Mouse (Mus musculus): ENCODE results near the gene Sdk1. TPM values are rescaled to one million over a fixed set of nuclear protein-coding genes. Genes with fewer than 3 reads are reported as not detected.

The Sdk1 gene
- polyA plus RNA-seq, 1 experiment from 2014 or later: 1.9 TPM

- no peaks in the 10 kb centered on the region for H3K27me3 ChIP-seq
- ATAC-seq (ENCODE audit: insufficient number of reproducible peaks, low FRiP score, low TSS enrichment, low read depth): no peak
- no peaks in the 10 kb centered on the region for H3K36me3 ChIP-seq
- no peak overlapping the region for H3K4me2 ChIP-seq
- WGBS: 84% methylated on average over 3 of the region's 3 CpGs
- H3K4me3 ChIP-seq: no peak overlapping the region
- H3K4me1 ChIP-seq: no peaks in the 10 kb centered on the region
- no peak overlapping the region for H3K9ac ChIP-seq
- no peak overlapping the region for H3K27ac ChIP-seq
- H3K9me3 ChIP-seq: no peaks in the 10 kb centered on the region
These were observed 752.9 kb downstream of the Sdk1 start for GRCm38 (mm10) chr5:141994192-141994591.

GRCm38 (mm10) chr5:142000247-142000646 is 759.0 kb downstream of the Sdk1 start:
- no peak for ATAC-seq (ENCODE audit: insufficient number of reproducible peaks, low FRiP score, low TSS enrichment, low read depth)
- 92% methylated on average over 1 of the region's 1 CpGs for WGBS

GRCm38 (mm10) chr5:142001131-142001530 is 759.8 kb downstream of the Sdk1 start:
- no peaks in the 10 kb centered on the region for H3K36me3 ChIP-seq
- H3K9me3 ChIP-seq: no peaks in the 10 kb centered on the region
- H3K4me3 ChIP-seq: no peak overlapping the region
- no peak overlapping the region for H3K9ac ChIP-seq
- WGBS: 64% methylated on average over 6 of the region's 6 CpGs
- no peak overlapping the region for H3K4me2 ChIP-seq
- no peak overlapping the region for H3K27ac ChIP-seq
- H3K27me3 ChIP-seq: no peaks in the 10 kb centered on the region
- H3K4me1 ChIP-seq: 0 out of 2 replicates have a peak, but pooled peaks cover 3% of the 10 kb centered on the region
- ATAC-seq (ENCODE audit: insufficient number of reproducible peaks, low FRiP score, low TSS enrichment, low read depth): no peak

More at GRCm38 (mm10) chr5:142000247-142000646, 759.0 kb downstream of the Sdk1 start:
- H3K4me1 ChIP-seq: 0 out of 2 replicates have a peak, but pooled peaks cover 3% of the 10 kb centered on the region
- no peaks in the 10 kb centered on the region for H3K36me3 ChIP-seq
- H3K27me3 ChIP-seq: no peaks in the 10 kb centered on the region
- no peak overlapping the region for H3K9ac ChIP-seq
- H3K4me3 ChIP-seq: no peak overlapping the region
- H3K9me3 ChIP-seq: no peaks in the 10 kb centered on the region
- H3K4me2 ChIP-seq: no peak overlapping the region
- H3K27ac ChIP-seq: no peak overlapping the region

- no peak overlapping the region for H3K9ac ChIP-seq
- H3K27ac ChIP-seq: no peak overlapping the region
- no peak for ATAC-seq (ENCODE audit: insufficient number of reproducible peaks, low FRiP score, low TSS enrichment, low read depth)
- H3K36me3 ChIP-seq: no peaks in the 10 kb centered on the region
- no peak overlapping the region for H3K4me2 ChIP-seq
- H3K4me1 ChIP-seq: 0 out of 2 replicates have a peak, but pooled peaks cover 3% of the 10 kb centered on the region
- no peak overlapping the region for H3K4me3 ChIP-seq
- H3K9me3 ChIP-seq: no peaks in the 10 kb centered on the region
- WGBS: 65% methylated on average over 3 of the region's 3 CpGs
- no peaks in the 10 kb centered on the region for H3K27me3 ChIP-seq
These were observed 760.7 kb downstream of the Sdk1 start for GRCm38 (mm10) chr5:142001973-142002372.

GRCm38 (mm10) chr5:142010189-142010588 is 768.9 kb downstream of the Sdk1 start:
- Histone ChIP-seq H3K4me3 (no peak overlapping the region), H3K9me3 (no peaks in the 10 kb centered on the region), H3K9ac (no peak overlapping the region), H3K4me1 (peaks cover 5% of the 10 kb centered on the region; the same call in 1 of the 2 replicates), H3K4me2 (no peak overlapping the region), H3K36me3 (no peaks in the 10 kb centered on the region), H3K27me3 (no peaks in the 10 kb centered on the region), H3K27ac (no peak overlapping the region)
- ATAC-seq (ENCODE audit: insufficient number of reproducible peaks, low FRiP score, low TSS enrichment, low read depth): no peak
- WGBS: 22% methylated on average over 3 of the region's 3 CpGs

- H3K4me1 ChIP-seq: no peaks in the 10 kb centered on the region
- no peaks in the 10 kb centered on the region for H3K9me3 ChIP-seq
- H3K4me3 ChIP-seq: no peak overlapping the region
- no peak overlapping the region for H3K27ac ChIP-seq
- H3K36me3 ChIP-seq: no peaks in the 10 kb centered on the region
- no peak for ATAC-seq (ENCODE audit: insufficient number of reproducible peaks, low FRiP score, low TSS enrichment, low read depth)
- no peaks in the 10 kb centered on the region for H3K27me3 ChIP-seq
- 86% methylated on average over 7 of the region's 7 CpGs for WGBS
- no peak overlapping the region for H3K9ac ChIP-seq
- H3K4me2 ChIP-seq: no peak overlapping the region
These were observed 775.7 kb downstream of the Sdk1 start for GRCm38 (mm10) chr5:142017001-142017400.

- 55% methylated on average over 4 of the region's 4 CpGs for WGBS
- no peak for ATAC-seq (ENCODE audit: insufficient number of reproducible peaks, low FRiP score, low TSS enrichment, low read depth)
- Histone ChIP-seq H3K9ac (no peak overlapping the region), H3K4me3 (no peak overlapping the region), H3K27ac (no peak overlapping the region), H3K4me2 (no peak overlapping the region), H3K27me3 (no peaks in the 10 kb centered on the region), H3K4me1 (peaks cover 10% of the 10 kb centered on the region), H3K36me3 (no peaks in the 10 kb centered on the region), H3K9me3 (no peaks in the 10 kb centered on the region)
These were observed 781.7 kb downstream of the Sdk1 start for GRCm38 (mm10) chr5:142022877-142023580.

- WGBS: 17% methylated on average over 12 of the region's 12 CpGs
- Histone ChIP-seq H3K27ac (no peak overlapping the region), H3K27me3 (no peaks in the 10 kb centered on the region), H3K4me1 (peaks cover 10% of the 10 kb centered on the region), H3K36me3 (no peaks in the 10 kb centered on the region), H3K4me3 (no peak overlapping the region), H3K4me2 (no peak overlapping the region), H3K9me3 (no peaks in the 10 kb centered on the region), H3K9ac (no peak overlapping the region)
- no peak for ATAC-seq (ENCODE audit: insufficient number of reproducible peaks, low FRiP score, low TSS enrichment, low read depth)
These were observed 783.2 kb downstream of the Sdk1 start for GRCm38 (mm10) chr5:142024448-142024847.

- Histone ChIP-seq H3K4me1 (peaks cover 8% of the 10 kb centered on the region), H3K27ac (no peak overlapping the region), H3K36me3 (no peaks in the 10 kb centered on the region), H3K27me3 (no peaks in the 10 kb centered on the region), H3K9ac (no peak overlapping the region), H3K4me3 (no peak overlapping the region), H3K4me2 (no peak overlapping the region), H3K9me3 (no peaks in the 10 kb centered on the region)
- no peak for ATAC-seq (ENCODE audit: insufficient number of reproducible peaks, low FRiP score, low TSS enrichment, low read depth)
- WGBS: 85% methylated on average over 9 of the region's 9 CpGs
These were observed 795.2 kb downstream of the Sdk1 start for GRCm38 (mm10) chr5:142036536-142036935.

- 85% methylated on average over 6 of the region's 6 CpGs for WGBS
- no peak overlapping the region for H3K27ac ChIP-seq
- no peak for ATAC-seq (ENCODE audit: insufficient number of reproducible peaks, low FRiP score, low TSS enrichment, low read depth)
- H3K4me2 ChIP-seq: no peak overlapping the region
- H3K27me3 ChIP-seq: no peaks in the 10 kb centered on the region
- H3K9me3 ChIP-seq: no peaks in the 10 kb centered on the region
- H3K4me1 ChIP-seq: peaks cover 11% of the 10 kb centered on the region
- H3K9ac ChIP-seq: no peak overlapping the region
- no peak overlapping the region for H3K4me3 ChIP-seq
- H3K36me3 ChIP-seq: no peaks in the 10 kb centered on the region
These were observed 797.9 kb downstream of the Sdk1 start for GRCm38 (mm10) chr5:142039236-142039635.

- no peak overlapping the region for H3K27ac ChIP-seq
- H3K36me3 ChIP-seq: no peaks in the 10 kb centered on the region
These were observed 798.7 kb downstream of the Sdk1 start for GRCm38 (mm10) chr5:142039891-142040530.

GRCm38 (mm10) chr5:142041226-142041802 is 800.0 kb downstream of the Sdk1 start:
- no peaks in the 10 kb centered on the region for H3K36me3 ChIP-seq
- H3K9me3 ChIP-seq: no peaks in the 10 kb centered on the region
- no peak overlapping the region for H3K27ac ChIP-seq
- no peak overlapping the region for H3K9ac ChIP-seq
- H3K4me2 ChIP-seq: no peak overlapping the region
- H3K27me3 ChIP-seq: no peaks in the 10 kb centered on the region
- ATAC-seq (ENCODE audit: insufficient number of reproducible peaks, low FRiP score, low TSS enrichment, low read depth): no peak
- whole genome bisulfite sequencing: 34% methylated on average over 8 of the region's 8 CpGs
- H3K4me1 ChIP-seq: peaks cover 11% of the 10 kb centered on the region
- no peak overlapping the region for H3K4me3 ChIP-seq

More at GRCm38 (mm10) chr5:142039891-142040530, 798.7 kb downstream of the Sdk1 start:
- Histone ChIP-seq H3K27me3 (no peaks in the 10 kb centered on the region), H3K9ac (no peak overlapping the region), H3K4me3 (no peak overlapping the region), H3K9me3 (no peaks in the 10 kb centered on the region), H3K4me2 (no peak overlapping the region), H3K4me1 (peaks cover 11% of the 10 kb centered on the region)
- no peak for ATAC-seq (ENCODE audit: insufficient number of reproducible peaks, low FRiP score, low TSS enrichment, low read depth)
- 74% methylated on average over 4 of the region's 4 CpGs for WGBS

Measured in limb, embryonic 15.5 days (tissue).